Mouse (Mus musculus): ENCODE measurements around the gene Pelo.

DNA sequence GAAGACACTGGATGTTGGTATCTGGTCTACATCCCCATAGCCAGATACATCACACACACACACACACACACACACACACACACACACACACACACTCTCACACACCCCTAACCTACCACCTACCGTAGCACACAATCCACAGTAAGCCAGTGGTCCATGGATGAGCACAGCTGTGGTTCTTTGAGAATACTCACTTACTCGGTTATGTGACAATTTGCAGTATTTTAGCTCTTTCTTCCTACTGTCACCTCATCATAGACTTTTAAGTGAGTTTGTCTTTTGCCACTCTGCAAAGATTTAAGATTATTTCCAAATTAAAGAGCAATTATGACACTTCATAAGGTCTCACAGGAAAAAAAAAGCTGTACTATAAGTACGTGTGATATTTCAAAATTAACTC lies 28.2 kb upstream of the Pelo start:
- TF ChIP-seq CTCF (conservative IDR thresholded peaks at IDR 0.05; ENCODE audit: low read length) = no peak
- no peak for TF ChIP-seq POU5F1 (IDR thresholded peaks at IDR 0.05; ENCODE audit: borderline replicate concordance, low read length)
- TF ChIP-seq NANOG (IDR thresholded peaks at IDR 0.05; ENCODE audit: borderline replicate concordance, low read length) = no peak

Measured in E14TG2a.4 (cell line).